Mouse (Mus musculus) heart, embryonic 12.5 days (tissue): ENCODE results near the gene Nuak1. TPM values are rescaled to one million over a fixed set of nuclear protein-coding genes. Genes with fewer than 3 reads are reported as not detected.

Source experiments
- ATAC-seq: fragments of 200-750 bp; cut with Nextera tagmentation; 2 replicates; pipeline ENCODE4 v1.8.0; 2017; ENCODE audit warnings: moderate TSS enrichment, moderate library complexity; ENCODE audit not compliant: insufficient number of reproducible peaks, low FRiP score
- H3K27ac ChIP-seq: fragments of 300-500 bp; sonication (generic); 2 replicates; pipeline ENCODE4 v1.5.1; 2016; ENCODE audit warnings: mild to moderate bottlenecking, moderate library complexity; ENCODE audit not compliant: poor library complexity, severe bottlenecking
- H3K27me3 ChIP-seq: fragments of 300-500 bp; sonication (generic); replicated peaks from 2 replicates; pipeline ENCODE4 v1.6.1; 2016; ENCODE audit warnings: mild to moderate bottlenecking, moderate library complexity
- H3K36me3 ChIP-seq: fragments of 300-500 bp; sonication (generic); 2 replicates; pipeline ENCODE4 v1.6.1; 2016; ENCODE audit warnings: mild to moderate bottlenecking, moderate library complexity
- H3K4me1 ChIP-seq: fragments of 300-500 bp; sonication (generic); replicated peaks from 2 replicates; pipeline ENCODE4 v1.6.1; 2016; ENCODE audit warnings: mild to moderate bottlenecking
- H3K4me2 ChIP-seq: fragments of 300-500 bp; sonication (generic); 2 replicates; pipeline ENCODE4 v1.6.1; 2016; ENCODE audit warnings: mild to moderate bottlenecking, moderate library complexity
- H3K4me3 ChIP-seq: fragments of 300-500 bp; sonication (generic); 2 replicates; pipeline ENCODE4 v1.5.1; 2016; ENCODE audit warnings: mild to moderate bottlenecking
- H3K9ac ChIP-seq: fragments of 300-500 bp; sonication (generic); 2 replicates; pipeline ENCODE4 v1.6.1; 2016; ENCODE audit warnings: mild to moderate bottlenecking, moderate library complexity
- H3K9me3 ChIP-seq: fragments of 300-500 bp; sonication (generic); replicated peaks from 2 replicates; pipeline ENCODE4 v1.6.1; 2016; ENCODE audit warnings: mild to moderate bottlenecking, moderate library complexity
- WGBS: fragments of 180-500 bp; shearing (Covaris S2); methylation state at CpG from one replicate; pipeline ENCODE4 v1.1.7; 2016; 5-methylcytosine and 5-hydroxymethylcytosine counted together
- polyA plus RNA-seq: library from polyadenylated mRNA; unstranded; fragments of >200 nt; fragmentation: Nextera tagmentation; extraction: Ambion mirVana; gene quantifications from 2 replicates; pipeline ENCODE4 v1.2.1, GENCODE M21; 2016

The Nuak1 gene
- polyA plus RNA-seq, 1 experiment from 2014 or later = 3.7 TPM

GRCm38 (mm10) chr10:84405135-84405776 lies 35.1 kb downstream of the Nuak1 start:
- 58% methylated on average over 8 of the region's 8 CpGs for WGBS
- no peak overlapping the region for H3K9ac ChIP-seq
- H3K4me2 ChIP-seq = no peak overlapping the region
- ATAC-seq = no peak
- no peak overlapping the region for H3K4me3 ChIP-seq
- H3K27ac ChIP-seq = no peak overlapping the region
- H3K27me3 ChIP-seq = no peaks in the 10 kb centered on the region
- peaks cover 41% of the 10 kb centered on the region for H3K4me1 ChIP-seq
- no peaks in the 10 kb centered on the region for H3K9me3 ChIP-seq
- peaks cover 25% of the 10 kb centered on the region for H3K36me3 ChIP-seq

GRCm38 (mm10) chr10:84401907-84402371 lies 38.5 kb downstream of the Nuak1 start:
- Histone ChIP-seq H3K27me3 (no peaks in the 10 kb centered on the region), H3K27ac (peak overlapping the region; percentile 66), H3K9me3 (no peaks in the 10 kb centered on the region), H3K4me3 (no peak overlapping the region), H3K4me1 (peaks cover 43% of the 10 kb centered on the region), H3K9ac (peak overlapping the region; percentile 50; the same call in 1 of the 2 replicates), H3K36me3 (peaks cover 22% of the 10 kb centered on the region), H3K4me2 (peak overlapping the region; percentile 37)
- no peak for ATAC-seq
- WGBS = 18% methylated on average over 7 of the region's 7 CpGs

GRCm38 (mm10) chr10:84401189-84401588 lies 39.2 kb downstream of the Nuak1 start:
- no peak for ATAC-seq
- Histone ChIP-seq H3K9me3 (no peaks in the 10 kb centered on the region), H3K36me3 (peaks cover 16% of the 10 kb centered on the region), H3K27ac (no peak overlapping the region), H3K9ac (no peak overlapping the region), H3K4me1 (peaks cover 50% of the 10 kb centered on the region), H3K4me2 (no peak overlapping the region), H3K4me3 (no peak overlapping the region), H3K27me3 (no peaks in the 10 kb centered on the region)
- 62% methylated on average over 4 of the region's 4 CpGs for WGBS

GRCm38 (mm10) chr10:84400037-84400681 lies 40.2 kb downstream of the Nuak1 start:
- H3K4me1 ChIP-seq = peaks cover 52% of the 10 kb centered on the region
- 78% methylated on average over 7 of the region's 7 CpGs for WGBS
- H3K27ac ChIP-seq = no peak overlapping the region
- no peak overlapping the region for H3K4me3 ChIP-seq
- no peak overlapping the region for H3K4me2 ChIP-seq
- peaks cover 12% of the 10 kb centered on the region for H3K36me3 ChIP-seq
- ATAC-seq = no peak
- H3K9me3 ChIP-seq = no peaks in the 10 kb centered on the region
- no peaks in the 10 kb centered on the region for H3K27me3 ChIP-seq
- H3K9ac ChIP-seq = no peak overlapping the region

- no peak overlapping the region for H3K4me3 ChIP-seq
- H3K27ac ChIP-seq = no peak overlapping the region
- no peaks in the 10 kb centered on the region for H3K9me3 ChIP-seq
- 0 out of 2 replicates have a peak overlapping the region, but pooled peaks have one; percentile 26 for H3K9ac ChIP-seq
- peaks cover 19% of the 10 kb centered on the region for H3K36me3 ChIP-seq
- no peak for ATAC-seq
- 73% methylated on average over 4 of the region's 4 CpGs for WGBS
- H3K4me1 ChIP-seq = peaks cover 70% of the 10 kb centered on the region
- H3K4me2 ChIP-seq = no peak overlapping the region
- H3K27me3 ChIP-seq = no peaks in the 10 kb centered on the region
Observed at GRCm38 (mm10) chr10:84397276-84397675, 43.1 kb downstream of the Nuak1 start.

GRCm38 (mm10) chr10:84395885-84396659 lies 44.3 kb downstream of the Nuak1 start:
- H3K27ac ChIP-seq = peak overlapping the region; percentile 69
- 53% methylated on average over 8 of the region's 8 CpGs for WGBS
- peaks cover 72% of the 10 kb centered on the region for H3K4me1 ChIP-seq
- no peaks in the 10 kb centered on the region for H3K9me3 ChIP-seq
- peak; percentile 33; the same call in 1 of the 2 replicates for ATAC-seq
- no peak overlapping the region for H3K4me3 ChIP-seq
- no peaks in the 10 kb centered on the region for H3K27me3 ChIP-seq
- peak overlapping the region; percentile 21 for H3K4me2 ChIP-seq
- 0 out of 2 replicates have a peak overlapping the region, but pooled peaks have one; percentile 8 for H3K9ac ChIP-seq
- peaks cover 30% of the 10 kb centered on the region for H3K36me3 ChIP-seq

- ATAC-seq = no peak
- H3K36me3 ChIP-seq = peaks cover 35% of the 10 kb centered on the region
- 32% methylated on average over 5 of the region's 5 CpGs for WGBS
- no peaks in the 10 kb centered on the region for H3K9me3 ChIP-seq
- H3K27me3 ChIP-seq = no peaks in the 10 kb centered on the region
- H3K27ac ChIP-seq = peak overlapping the region; percentile 69
- H3K4me2 ChIP-seq = peak overlapping the region; percentile 21; the same call in 1 of the 2 replicates
- H3K4me3 ChIP-seq = no peak overlapping the region
- peaks cover 79% of the 10 kb centered on the region for H3K4me1 ChIP-seq
- no peak overlapping the region; the same call in 1 of the 2 replicates for H3K9ac ChIP-seq
Observed at GRCm38 (mm10) chr10:84395259-84395658, 45.1 kb downstream of the Nuak1 start.

GRCm38 (mm10) chr10:84393881-84394280 lies 46.5 kb downstream of the Nuak1 start:
- Histone ChIP-seq H3K4me3 (no peak overlapping the region), H3K27me3 (no peaks in the 10 kb centered on the region), H3K36me3 (peaks cover 32% of the 10 kb centered on the region), H3K4me1 (peaks cover 92% of the 10 kb centered on the region), H3K9me3 (no peaks in the 10 kb centered on the region), H3K27ac (no peak overlapping the region), H3K9ac (no peak overlapping the region), H3K4me2 (no peak overlapping the region)
- 54% methylated on average over 12 of the region's 12 CpGs for WGBS
- ATAC-seq = no peak

- Histone ChIP-seq H3K9ac (no peak overlapping the region), H3K27ac (no peak overlapping the region)
- no peak for ATAC-seq
Observed at GRCm38 (mm10) chr10:84393405-84393804, 47.0 kb downstream of the Nuak1 start.

GRCm38 (mm10) chr10:84392723-84393081 lies 47.7 kb downstream of the Nuak1 start:
- H3K27ac ChIP-seq = peak overlapping the region; percentile 67
- no peaks in the 10 kb centered on the region for H3K27me3 ChIP-seq
- peak overlapping the region; percentile 53 for H3K4me2 ChIP-seq
- WGBS = 70% methylated on average over 3 of the region's 3 CpGs
- H3K4me1 ChIP-seq = peaks cover 96% of the 10 kb centered on the region
- no peak overlapping the region for H3K4me3 ChIP-seq
- H3K9ac ChIP-seq = peak overlapping the region; percentile 57
- H3K9me3 ChIP-seq = no peaks in the 10 kb centered on the region
- H3K36me3 ChIP-seq = peaks cover 30% of the 10 kb centered on the region
- ATAC-seq = no peak

More at GRCm38 (mm10) chr10:84393405-84393804, 47.0 kb downstream of the Nuak1 start:
- H3K36me3 ChIP-seq = peaks cover 32% of the 10 kb centered on the region
- WGBS = 63% methylated on average over 9 of the region's 9 CpGs
- no peak overlapping the region for H3K4me3 ChIP-seq
- H3K4me2 ChIP-seq = no peak overlapping the region
- H3K9me3 ChIP-seq = no peaks in the 10 kb centered on the region
- no peaks in the 10 kb centered on the region for H3K27me3 ChIP-seq
- peaks cover 96% of the 10 kb centered on the region for H3K4me1 ChIP-seq
